Mouse (Mus musculus) kidney, embryonic 14.5 days (tissue): ENCODE data around the gene Gm4737. TPM values are rescaled to one million over a fixed set of nuclear protein-coding genes. Genes with fewer than 3 reads are reported as not detected.

Experiments
- ATAC-seq: fragments of 200-750 bp; cut with Nextera tagmentation; 2 replicates; pipeline ENCODE4 v1.8.0; 2017; ENCODE audit warnings: moderate number of reproducible peaks, mild to moderate bottlenecking, moderate TSS enrichment, moderate library complexity; ENCODE audit not compliant: low FRiP score, low TSS enrichment
- H3K27ac ChIP-seq: fragments of 300-500 bp; sonication (generic); 2 replicates; pipeline ENCODE4 v1.5.1; 2014; ENCODE audit warnings: low read depth, mild to moderate bottlenecking, low read length, moderate library complexity, mixed read lengths
- H3K27me3 ChIP-seq: fragments of 300-500 bp; sonication (generic); 2 replicates; pipeline ENCODE4 v1.6.1; 2014; ENCODE audit warnings: mild to moderate bottlenecking, low read length; ENCODE audit not compliant: control insufficient read depth, insufficient read depth
- H3K36me3 ChIP-seq: fragments of 300-500 bp; sonication (generic); 2 replicates; pipeline ENCODE4 v1.6.1; 2014; ENCODE audit warnings: low read length, mixed read lengths; ENCODE audit not compliant: control insufficient read depth, insufficient read depth
- H3K4me1 ChIP-seq: fragments of 300-500 bp; sonication (generic); 2 replicates; pipeline ENCODE4 v1.6.1; 2014; ENCODE audit warnings: low read length, mixed read lengths; ENCODE audit not compliant: control insufficient read depth, insufficient read depth
- H3K4me2 ChIP-seq: fragments of 300-500 bp; sonication (generic); replicated peaks from 2 replicates; pipeline ENCODE4 v1.6.1; 2014; ENCODE audit warnings: low read depth, mild to moderate bottlenecking, low read length
- H3K4me3 ChIP-seq: fragments of 300-500 bp; sonication (generic); 2 replicates; pipeline ENCODE4 v1.5.1; 2014; ENCODE audit warnings: mild to moderate bottlenecking, low read length
- H3K9ac ChIP-seq: fragments of 300-500 bp; sonication (generic); 2 replicates; pipeline ENCODE4 v1.6.1; 2014; ENCODE audit warnings: low read depth, mild to moderate bottlenecking, low read length, moderate library complexity
- H3K9me3 ChIP-seq: fragments of 300-500 bp; sonication (generic); 2 replicates; pipeline ENCODE4 v1.6.1; 2016; ENCODE audit warnings: low read length; ENCODE audit not compliant: control insufficient read depth
- WGBS: fragments of 180-500 bp; shearing (Covaris S2); extraction: QIAGEN DNeasy Blood & Tissue Kit; methylation state at CpG from one replicate; pipeline ENCODE4 v1.1.7; 2014; 5-methylcytosine and 5-hydroxymethylcytosine counted together
- polyA plus RNA-seq: library from polyadenylated mRNA; unstranded; fragments of >200 nt; fragmentation: Nextera tagmentation; extraction: Ambion mirVana; gene quantifications from 2 replicates; pipeline ENCODE4 v1.2.1, GENCODE M21; 2014

The Gm4737 gene
- polyA plus RNA-seq, 1 experiment from 2014 or later, result 3.0 TPM

- H3K9ac ChIP-seq, result no peak overlapping the region
- H3K36me3 ChIP-seq, result no peaks in the 10 kb centered on the region
- WGBS, result 60% methylated on average over 3 of the region's 3 CpGs
- no peak overlapping the region for H3K4me2 ChIP-seq
- ATAC-seq, result no peak
- no peaks in the 10 kb centered on the region for H3K9me3 ChIP-seq
- no peak overlapping the region for H3K4me3 ChIP-seq
- H3K4me1 ChIP-seq, result no peaks in the 10 kb centered on the region
- H3K27me3 ChIP-seq, result no peaks in the 10 kb centered on the region
- H3K27ac ChIP-seq, result no peak overlapping the region
Observed at GRCm38 (mm10) chr16:46146962-46147361, 7.9 kb downstream of the Gm4737 start.

- H3K9me3 ChIP-seq, result no peaks in the 10 kb centered on the region
- H3K27ac ChIP-seq, result no peak overlapping the region
- H3K36me3 ChIP-seq, result no peaks in the 10 kb centered on the region
- H3K27me3 ChIP-seq, result no peaks in the 10 kb centered on the region
- no peak overlapping the region for H3K9ac ChIP-seq
- H3K4me3 ChIP-seq, result no peak overlapping the region
- no peaks in the 10 kb centered on the region for H3K4me1 ChIP-seq
- peak; percentile 46; the same call in 1 of the 2 replicates for ATAC-seq
- H3K4me2 ChIP-seq, result no peak overlapping the region
Observed at GRCm38 (mm10) chr16:46122238-46122637, 32.6 kb downstream of the Gm4737 start.

DNA sequence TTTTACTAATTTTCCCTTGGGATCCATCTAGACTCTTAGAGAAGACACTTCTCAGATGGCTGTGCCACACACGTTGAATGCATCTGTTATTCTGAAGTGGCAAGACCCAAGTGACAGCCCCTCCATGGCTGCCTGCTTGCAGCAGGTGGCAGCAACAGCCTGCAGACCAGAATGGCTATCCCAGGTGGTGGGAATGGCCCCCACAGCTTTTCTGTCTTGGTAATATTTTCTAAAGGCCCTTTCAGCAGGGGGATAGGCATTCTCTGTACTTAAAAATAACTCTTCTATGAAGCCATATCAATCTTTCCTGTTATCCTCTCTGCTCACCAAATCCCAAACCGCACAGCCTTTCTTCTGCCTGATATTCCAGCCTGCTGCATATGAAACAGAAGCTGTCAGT lies 33.5 kb downstream of the Gm4737 start:
- no peaks in the 10 kb centered on the region for H3K36me3 ChIP-seq
- H3K9me3 ChIP-seq, result no peaks in the 10 kb centered on the region
- no peaks in the 10 kb centered on the region for H3K27me3 ChIP-seq
- 30% methylated on average over 2 of the region's 2 CpGs for WGBS
- no peaks in the 10 kb centered on the region for H3K4me1 ChIP-seq
- no peak overlapping the region for H3K4me2 ChIP-seq
- no peak overlapping the region for H3K4me3 ChIP-seq
- no peak overlapping the region for H3K9ac ChIP-seq
- H3K27ac ChIP-seq, result no peak overlapping the region
- ATAC-seq, result 0 out of 2 replicates have a peak, but pooled peaks have one; percentile 49

DNA sequence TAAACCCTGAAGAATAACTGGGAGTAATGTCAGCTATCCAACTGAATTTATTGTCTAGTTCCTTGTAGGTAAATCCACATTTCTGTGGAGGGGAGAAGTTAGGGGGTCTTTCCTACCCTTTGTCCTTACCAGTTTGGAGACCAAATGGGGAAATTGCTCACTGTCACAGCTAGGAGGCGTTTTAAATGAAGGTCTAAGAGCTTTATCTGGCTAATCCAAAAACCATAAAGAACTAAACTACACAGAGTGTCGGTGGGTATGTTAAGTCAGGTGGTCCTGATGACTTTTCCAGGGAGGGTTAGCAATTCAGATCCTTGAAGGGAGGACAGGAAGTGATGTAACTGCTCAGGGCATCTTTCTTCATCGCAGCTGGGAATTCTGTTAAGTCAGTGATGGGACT lies 34.3 kb downstream of the Gm4737 start:
- H3K9me3 ChIP-seq, result no peaks in the 10 kb centered on the region
- H3K4me1 ChIP-seq, result no peaks in the 10 kb centered on the region
- H3K27me3 ChIP-seq, result no peaks in the 10 kb centered on the region
- H3K4me3 ChIP-seq, result no peak overlapping the region
- ATAC-seq, result no peak
- 35% methylated on average over 3 of the region's 3 CpGs for WGBS
- no peaks in the 10 kb centered on the region for H3K36me3 ChIP-seq
- H3K9ac ChIP-seq, result no peak overlapping the region
- H3K4me2 ChIP-seq, result no peak overlapping the region
- H3K27ac ChIP-seq, result no peak overlapping the region

GRCm38 (mm10) chr16:46120020-46120419 lies 34.9 kb downstream of the Gm4737 start, which contains the start of gene Cd96:
Gene Cd96 (minus strand): TSS chr16:46120251.
- WGBS, result 85% methylated on average over 10 of the region's 10 CpGs
- no peaks in the 10 kb centered on the region for H3K9me3 ChIP-seq
- H3K27ac ChIP-seq, result no peak within 1 kb of the TSS

DNA sequence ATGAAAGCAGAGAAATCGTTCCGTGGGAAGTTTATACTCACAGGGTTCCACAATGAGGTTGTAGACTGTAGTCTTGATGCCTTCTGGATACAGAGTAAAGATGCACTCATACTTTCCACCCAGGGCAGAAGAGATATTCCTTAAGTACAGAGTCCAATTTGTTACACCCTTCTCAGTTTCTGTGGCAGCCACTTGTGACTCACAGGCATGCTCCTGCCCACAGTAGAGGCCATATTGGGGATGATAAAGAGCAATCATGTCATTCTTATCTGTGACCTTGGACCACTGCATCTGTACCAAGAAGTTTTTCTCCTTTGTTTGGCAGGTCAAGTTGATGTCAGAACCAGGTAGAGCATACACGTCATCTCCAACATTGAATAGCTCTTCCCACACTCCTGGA lies 37.2 kb downstream of the Gm4737 start:
- Histone ChIP-seq H3K9me3 (no peaks in the 10 kb centered on the region), H3K4me2 (no peak overlapping the region), H3K27ac (no peak overlapping the region), H3K27me3 (no peaks in the 10 kb centered on the region), H3K36me3 (no peaks in the 10 kb centered on the region), H3K4me3 (no peak overlapping the region), H3K9ac (no peak overlapping the region), H3K4me1 (no peaks in the 10 kb centered on the region)
- no peak for ATAC-seq
- 93% methylated on average over 3 of the region's 3 CpGs for WGBS

More at GRCm38 (mm10) chr16:46120020-46120419, 34.9 kb downstream of the Gm4737 start, which contains the start of gene Cd96:
- ATAC-seq, result no peak
- no peak within 1 kb of the TSS for H3K4me3 ChIP-seq
- no peaks in the 10 kb centered on the region for H3K4me1 ChIP-seq
- H3K4me2 ChIP-seq, result no peak within 1 kb of the TSS
- H3K36me3 ChIP-seq, result no peaks in the 10 kb centered on the region
- H3K9ac ChIP-seq, result no peak within 1 kb of the TSS
- no peaks in the 10 kb centered on the region for H3K27me3 ChIP-seq

DNA sequence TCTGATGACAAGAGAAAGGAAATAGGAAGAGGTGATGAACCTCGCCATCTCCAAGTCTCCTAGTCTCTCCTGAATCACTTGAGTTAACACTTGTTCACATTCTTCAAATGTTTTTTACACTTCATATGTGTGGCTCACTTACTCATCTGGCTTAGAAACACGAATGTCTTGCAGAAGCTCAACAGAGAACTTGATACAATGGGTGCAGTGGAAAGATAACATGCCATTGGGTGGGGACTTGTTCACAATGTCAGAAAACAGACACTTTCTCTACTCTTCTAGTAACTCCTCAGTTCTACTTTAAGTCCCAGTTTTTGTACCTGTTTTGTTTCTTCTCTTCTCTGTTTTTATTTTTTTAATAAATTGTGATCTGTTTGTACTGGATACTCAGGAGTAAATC lies 40.1 kb downstream of the Gm4737 start:
- no peak overlapping the region for H3K4me2 ChIP-seq
- no peaks in the 10 kb centered on the region for H3K4me1 ChIP-seq
- H3K9ac ChIP-seq, result no peak overlapping the region
- no peaks in the 10 kb centered on the region for H3K36me3 ChIP-seq
- H3K27ac ChIP-seq, result no peak overlapping the region
- H3K4me3 ChIP-seq, result no peak overlapping the region
- WGBS, result 71% methylated on average over 2 of the region's 2 CpGs
- H3K9me3 ChIP-seq, result no peaks in the 10 kb centered on the region
- ATAC-seq, result no peak
- no peaks in the 10 kb centered on the region for H3K27me3 ChIP-seq

- 67% methylated on average over 8 of the region's 8 CpGs for WGBS
- ATAC-seq, result no peak
Observed at GRCm38 (mm10) chr16:46109536-46109935, 45.3 kb downstream of the Gm4737 start.

GRCm38 (mm10) chr16:46107431-46107830 lies 47.4 kb downstream of the Gm4737 start:
- Histone ChIP-seq H3K27me3 (no peaks in the 10 kb centered on the region), H3K9me3 (no peaks in the 10 kb centered on the region), H3K9ac (no peak overlapping the region), H3K27ac (no peak overlapping the region), H3K36me3 (no peaks in the 10 kb centered on the region), H3K4me1 (no peaks in the 10 kb centered on the region), H3K4me2 (no peak overlapping the region), H3K4me3 (no peak overlapping the region)
- WGBS, result 78% methylated on average over 4 of the region's 4 CpGs
- ATAC-seq, result no peak

More at GRCm38 (mm10) chr16:46109536-46109935, 45.3 kb downstream of the Gm4737 start:
- H3K36me3 ChIP-seq, result no peaks in the 10 kb centered on the region
- no peak overlapping the region for H3K4me3 ChIP-seq
- H3K4me2 ChIP-seq, result no peak overlapping the region
- H3K9ac ChIP-seq, result no peak overlapping the region
- no peaks in the 10 kb centered on the region for H3K27me3 ChIP-seq
- no peak overlapping the region for H3K27ac ChIP-seq
- H3K4me1 ChIP-seq, result no peaks in the 10 kb centered on the region
- H3K9me3 ChIP-seq, result no peaks in the 10 kb centered on the region
